Mouse (Mus musculus): ENCODE measurements around the gene Clmp. TPM values are rescaled to one million over a fixed set of nuclear protein-coding genes. Genes with fewer than 3 reads are reported as not detected.

Clmp gene
- 10 to 100 TPM; 46.5 to 46.6 TPM for total RNA-seq (2021)
- long read RNA-seq, full-length matches to known transcripts, result 13 of 17 reads
- long read RNA-seq, partial matches to known transcripts, result 2 of 17 reads
- long read RNA-seq, other reads (novel, unspliced or antisense), result 2 of 17 reads

GRCm38 (mm10) chr9:40685801-40686420, at the start of gene Clmp:
Gene Clmp (plus strand): TSS chr9:40685962.
- DNase-seq (ENCODE audit: low spot score in 2 of 2), result peak in 1 of 2 experiments; percentile 53

- DNase-seq (ENCODE audit: low spot score in 2 of 2), result peak; percentile 80 to 81
These were observed 49.7 kb upstream of the Clmp start for GRCm38 (mm10) chr9:40636054-40636453.

GRCm38 (mm10) chr9:40637705-40638393, 47.9 kb upstream of the Clmp start:
- DNase-seq (ENCODE audit: low spot score in 2 of 2), result no peak

GRCm38 (mm10) chr9:40638394-40639049, 47.2 kb upstream of the Clmp start:
- DNase-seq (ENCODE audit: low spot score in 2 of 2), result peak; percentile 53 to 54

DNA sequence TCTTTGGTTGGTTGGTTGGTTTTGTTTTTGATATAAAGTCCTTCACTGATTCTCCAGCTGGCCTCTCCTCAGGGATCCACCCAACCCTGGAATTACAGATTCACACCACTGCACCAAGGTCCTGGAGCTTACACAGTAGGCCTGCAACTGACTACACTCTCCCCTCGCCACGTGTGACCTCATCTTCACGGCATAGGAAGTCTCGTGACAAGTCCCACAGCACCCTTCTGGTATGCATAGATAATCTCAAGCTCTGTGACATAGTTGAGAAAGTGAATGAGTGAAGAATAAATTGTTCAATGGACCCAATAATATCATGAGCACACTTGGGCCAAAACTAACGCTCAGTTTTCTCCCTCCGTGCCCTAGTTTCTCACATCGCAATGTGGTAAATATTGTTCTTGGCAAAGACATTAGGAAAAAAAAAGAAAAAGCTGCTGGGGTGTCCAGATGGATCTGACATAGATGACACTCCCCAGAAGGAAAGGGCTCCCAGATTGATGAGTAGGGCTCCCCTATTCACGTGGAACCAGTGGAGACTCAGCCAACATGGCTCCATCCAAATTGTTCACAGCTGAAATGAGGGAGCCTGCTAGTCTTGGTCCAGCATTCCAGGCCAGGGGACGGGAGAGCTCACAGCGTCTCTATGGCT, 46.1 kb upstream of the Clmp start:
- no peak for DNase-seq (ENCODE audit: low spot score in 2 of 2)

GRCm38 (mm10) chr9:40641318-40641717, 44.4 kb upstream of the Clmp start:
- no peak for DNase-seq (ENCODE audit: low spot score in 2 of 2)

GRCm38 (mm10) chr9:40642470-40643220, 43.1 kb upstream of the Clmp start:
- DNase-seq (ENCODE audit: low spot score in 2 of 2), result no peak

DNA sequence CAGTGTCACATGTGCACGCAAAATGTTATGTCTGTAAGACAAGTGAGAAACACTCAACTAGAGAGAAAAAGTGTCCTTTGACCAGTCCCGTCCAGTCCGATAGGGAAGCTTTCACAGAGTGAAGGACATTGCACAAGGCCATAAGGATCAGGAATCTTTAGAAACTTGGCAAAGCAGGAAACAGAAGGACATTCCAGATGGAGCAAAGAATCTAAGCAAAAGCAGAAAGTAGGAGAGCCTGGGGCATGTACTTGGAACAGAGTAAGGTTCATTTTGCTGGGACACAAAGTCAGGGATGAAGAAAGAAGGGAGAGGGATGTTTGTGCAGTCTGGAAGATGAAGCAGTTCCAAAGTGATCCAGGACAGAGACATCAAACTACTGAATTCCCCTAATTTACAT, 36.3 kb upstream of the Clmp start:
- DNase-seq (ENCODE audit: low spot score in 2 of 2), result no peak

DNA sequence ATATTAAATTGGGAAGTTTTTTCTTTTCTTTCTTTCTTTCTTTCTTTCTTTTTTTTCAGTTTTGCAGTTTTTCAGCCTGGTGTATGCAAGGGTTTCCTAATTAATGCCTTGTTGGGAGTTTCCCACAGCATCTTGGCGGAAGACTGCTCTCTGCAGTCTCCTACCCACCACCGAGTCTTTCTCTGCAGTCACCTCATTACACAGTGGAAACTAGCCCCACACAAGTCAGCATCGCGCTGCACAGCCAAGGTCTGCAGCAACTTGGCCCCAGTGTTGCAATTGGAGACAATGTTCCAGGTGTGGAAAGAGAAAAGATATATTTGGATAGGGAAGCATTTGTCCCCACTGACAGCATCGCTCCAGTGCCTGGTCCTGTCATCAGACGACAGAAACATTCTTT, 35.8 kb upstream of the Clmp start:
- no peak for DNase-seq (ENCODE audit: low spot score in 2 of 2)

DNA sequence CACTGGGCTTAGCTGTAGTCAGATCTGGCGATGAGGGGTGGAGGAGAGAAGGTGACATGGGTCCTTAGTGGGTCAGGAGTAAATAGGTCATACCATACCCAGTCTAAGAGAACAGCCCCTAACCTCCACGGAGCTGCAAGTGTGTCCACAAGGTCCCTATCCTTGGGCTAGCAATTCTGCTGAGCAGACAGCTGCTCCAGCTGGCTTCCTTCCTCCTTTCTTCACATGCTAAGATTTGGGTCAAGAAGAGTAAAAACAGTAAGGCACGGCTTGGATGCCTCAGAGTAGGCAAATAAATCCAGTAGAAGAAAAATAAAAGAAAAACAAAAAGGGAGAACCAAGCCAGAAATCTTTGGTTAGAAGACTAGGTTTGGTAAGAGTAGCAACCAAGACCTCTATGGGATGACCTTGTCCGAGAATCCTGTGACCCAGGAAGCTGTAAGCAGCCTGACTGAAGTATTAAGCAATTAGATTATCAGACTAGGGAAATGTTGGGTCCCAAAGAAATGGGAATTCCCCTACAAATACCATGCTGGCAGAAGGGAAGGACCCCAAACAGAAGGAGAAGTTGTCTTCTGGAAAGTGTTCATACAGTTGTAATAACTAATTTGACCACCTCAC, 34.4 kb upstream of the Clmp start:
- DNase-seq (ENCODE audit: low spot score in 2 of 2), result no peak

DNA sequence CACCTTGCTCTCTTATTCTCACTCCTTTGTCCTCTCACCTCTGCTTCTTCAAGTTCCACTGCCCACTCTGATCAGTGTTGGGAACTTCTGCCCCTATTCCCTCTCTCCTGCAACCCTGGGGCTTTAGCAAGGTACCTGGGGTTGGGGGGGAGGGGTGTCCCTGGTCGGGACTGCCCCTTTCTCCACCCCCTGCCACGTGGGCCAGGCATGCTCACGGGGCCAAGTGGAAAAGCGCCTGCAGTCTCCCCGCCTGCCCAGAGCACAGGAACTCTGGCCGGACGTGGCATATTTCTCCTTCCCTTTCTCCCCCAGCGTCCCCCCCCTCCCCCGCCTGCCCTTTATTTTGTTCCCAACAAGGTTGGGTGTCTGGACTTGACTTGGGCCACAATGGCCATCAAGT, 33.0 kb upstream of the Clmp start:
- DNase-seq (ENCODE audit: low spot score in 2 of 2), result no peak

DNA sequence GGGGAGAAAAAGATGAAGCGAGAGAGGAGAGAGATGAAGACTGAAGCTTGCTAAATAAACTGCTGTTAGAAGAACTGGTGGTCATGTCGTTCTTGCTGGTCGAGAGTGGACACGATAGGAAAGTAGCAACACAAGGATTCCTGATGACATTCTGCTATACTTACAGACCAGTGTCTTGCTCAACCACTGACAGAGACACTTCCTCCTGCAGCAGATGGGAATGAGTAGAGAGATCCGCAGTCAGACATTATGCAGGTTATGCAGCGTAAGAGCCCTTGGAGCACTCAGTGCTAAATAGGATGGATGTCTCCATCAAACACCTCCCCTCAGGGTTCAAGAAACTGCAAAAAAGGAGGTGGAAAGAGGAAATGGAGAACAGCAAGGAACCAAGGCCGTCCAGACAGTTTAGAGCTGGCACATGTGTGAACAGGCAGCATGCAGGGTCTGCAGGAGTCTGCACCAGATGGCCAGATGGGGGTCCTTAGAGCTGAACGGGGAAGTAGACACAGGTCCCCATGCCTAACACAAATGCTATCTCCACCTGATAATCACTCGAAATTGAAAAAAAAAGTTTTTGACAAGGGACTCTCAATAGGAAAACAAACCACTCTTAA, 19.5 kb upstream of the Clmp start:
- DNase-seq (ENCODE audit: low spot score in 2 of 2), result no peak

DNA sequence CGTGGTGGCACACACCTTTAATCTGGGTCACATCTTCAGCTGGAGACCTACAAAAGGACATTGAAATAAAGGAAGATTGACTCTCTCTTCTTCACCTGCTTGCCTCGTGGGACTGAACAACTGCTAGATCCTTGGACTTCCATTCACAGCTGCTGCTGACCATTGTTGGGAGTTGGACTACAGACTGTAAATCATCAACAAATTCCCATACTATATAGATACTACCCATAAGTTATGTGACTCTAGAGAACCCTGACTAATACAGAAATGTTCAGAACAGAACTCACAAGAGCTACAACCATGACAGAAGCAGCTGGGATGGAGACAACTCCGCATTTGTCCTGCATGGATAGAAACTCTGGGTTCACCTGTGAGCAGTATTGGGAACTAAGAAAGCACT, 15.4 kb upstream of the Clmp start, which contains the start of gene Gm21915:
Gene Gm21915, plus strand, starts transcription at position 301 of the 400 bp plus-strand sequence.
- no peak for DNase-seq (ENCODE audit: low spot score in 2 of 2)

DNA sequence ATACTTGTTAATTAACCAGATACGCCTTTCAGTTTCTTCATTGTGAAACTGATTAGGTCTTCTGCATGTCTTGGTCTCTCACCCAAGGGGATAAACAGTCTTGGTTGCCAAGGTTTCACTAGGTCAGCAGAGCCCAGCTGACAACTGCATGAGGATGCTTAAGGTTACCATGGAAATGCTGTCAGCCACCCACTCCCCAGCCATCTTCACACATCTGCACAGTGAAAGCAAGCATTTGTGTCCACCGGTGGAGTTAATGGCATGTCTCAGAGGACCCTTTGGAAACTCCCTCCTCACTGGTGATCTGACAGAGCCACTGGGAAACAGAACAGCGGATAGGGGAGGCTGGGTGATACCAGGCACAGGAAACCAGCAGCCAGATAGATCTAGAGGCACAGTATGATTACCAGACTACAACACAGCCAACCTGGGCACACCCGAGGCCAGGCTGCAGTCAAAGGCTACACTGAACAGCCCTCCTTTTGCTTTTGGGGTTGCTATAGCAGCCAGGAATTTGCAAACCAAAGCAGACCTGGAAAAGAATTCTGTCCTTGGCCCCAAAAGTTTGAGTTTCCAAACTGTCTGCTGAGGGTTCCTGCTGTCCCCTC, 14.3 kb upstream of the Clmp start:
- no peak for DNase-seq (ENCODE audit: low spot score in 2 of 2)

DNA sequence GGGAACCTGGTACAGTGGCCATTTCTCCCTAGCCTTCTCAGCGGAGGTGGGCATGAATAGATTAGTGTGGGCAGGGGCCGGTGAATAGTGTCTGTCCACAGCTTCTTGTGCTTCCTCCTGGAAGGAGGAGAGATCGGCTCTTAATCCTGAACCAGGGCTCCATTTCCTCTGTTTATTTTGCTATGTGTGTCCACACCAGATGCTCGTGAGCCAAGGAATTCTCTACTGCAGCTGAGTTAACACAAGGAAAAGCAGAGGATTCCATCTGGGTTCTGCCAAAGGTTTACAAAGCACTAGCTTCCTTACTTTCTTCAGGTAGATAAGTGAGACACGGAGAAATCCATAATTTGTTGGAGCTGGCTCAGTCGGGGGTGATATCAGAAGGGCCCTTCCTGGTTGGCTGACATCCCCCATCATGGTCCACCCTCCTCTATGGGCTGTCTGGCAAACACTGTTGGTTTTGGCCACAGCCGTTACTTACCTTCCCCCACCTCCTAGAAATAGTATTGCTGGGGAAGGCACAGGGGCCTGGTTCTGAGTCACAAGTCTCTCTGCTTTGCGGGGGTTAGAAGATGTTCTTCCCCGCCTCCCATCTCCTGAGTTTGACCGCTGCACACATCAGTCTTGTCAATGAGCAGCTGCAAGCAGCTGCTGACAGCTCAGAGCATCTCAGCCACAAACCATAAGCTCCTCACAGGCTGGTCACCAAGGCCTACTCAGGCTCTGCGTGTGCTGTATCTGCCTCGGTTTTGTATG, 10.4 kb upstream of the Clmp start:
- no peak for DNase-seq (ENCODE audit: low spot score in 2 of 2)

- no peak for DNase-seq (ENCODE audit: low spot score in 2 of 2)
These were observed 7.1 kb upstream of the Clmp start for GRCm38 (mm10) chr9:40678653-40679052.

- peak in 1 of 2 experiments; percentile 38 for DNase-seq (ENCODE audit: low spot score in 2 of 2)
These were observed 698 bp downstream of the Clmp start for GRCm38 (mm10) chr9:40686421-40686899.

DNA sequence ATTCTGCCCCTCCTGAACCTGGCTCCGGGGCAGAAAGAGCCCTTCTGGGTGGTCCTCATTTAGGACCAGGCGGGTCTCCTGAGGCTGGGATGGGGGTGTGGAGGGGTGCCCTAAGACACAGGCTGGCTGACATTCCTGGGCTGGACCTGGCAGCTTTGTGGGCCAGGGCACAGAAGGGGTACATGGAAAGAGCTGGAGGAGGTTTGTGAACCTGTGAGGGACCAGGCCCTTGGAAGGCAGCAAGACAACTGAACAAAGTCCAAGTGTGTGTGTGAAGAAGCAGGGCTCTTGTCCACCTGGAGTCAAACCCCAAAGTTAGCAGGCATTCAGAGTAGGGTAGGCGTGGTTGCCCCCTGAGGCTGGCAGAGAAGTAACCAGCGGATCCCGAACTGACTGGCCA, 1.3 kb downstream of the Clmp start:
- DNase-seq (ENCODE audit: low spot score in 2 of 2), result no peak

- DNase-seq (ENCODE audit: low spot score in 2 of 2), result no peak
These were observed 1.8 kb downstream of the Clmp start for GRCm38 (mm10) chr9:40687553-40687952.

Data from layer of hippocampus, postnatal 10 days (tissue).